Mouse (Mus musculus) midbrain, embryonic 12.5 days (tissue): ENCODE measurements at regions not wholly inside any gene's neighbourhood (a gene's known extent, or its start where the extent isn't known, plus 50 kb on each side); places are given as distances from the start of the nearest gene placed in this dataset.
A peak's percentile ranks its signal among the peaks of the same experiment; 100 is the strongest.

ENCODE experiments used
- ATAC-seq: fragments of 200-750 bp; cut with Nextera tagmentation; 2 replicates; pipeline ENCODE4 v1.8.0; 2017; ENCODE audit warnings: low read depth, moderate TSS enrichment, moderate library complexity; ENCODE audit not compliant: low FRiP score
- H3K27ac ChIP-seq: fragments of 300-500 bp; sonication (generic); replicated peaks from 2 replicates; pipeline ENCODE4 v1.5.1; 2016; ENCODE audit warnings: mild to moderate bottlenecking
- H3K27me3 ChIP-seq: fragments of 300-500 bp; sonication (generic); 2 replicates; pipeline ENCODE4 v1.6.1; 2016; ENCODE audit warnings: mild to moderate bottlenecking
- H3K36me3 ChIP-seq: fragments of 300-500 bp; sonication (generic); 2 replicates; pipeline ENCODE4 v1.6.1; 2016
- H3K4me1 ChIP-seq: fragments of 300-500 bp; sonication (generic); 2 replicates; pipeline ENCODE4 v1.6.1; 2016
- H3K4me2 ChIP-seq: fragments of 300-500 bp; sonication (generic); replicated peaks from 2 replicates; pipeline ENCODE4 v1.6.1; 2016; ENCODE audit warnings: mild to moderate bottlenecking, moderate library complexity
- H3K4me3 ChIP-seq: fragments of 300-500 bp; sonication (generic); 2 replicates; pipeline ENCODE4 v1.5.1; 2016; ENCODE audit warnings: mild to moderate bottlenecking
- H3K9ac ChIP-seq: fragments of 300-500 bp; sonication (generic); replicated peaks from 2 replicates; pipeline ENCODE4 v1.6.1; 2016; ENCODE audit warnings: mild to moderate bottlenecking, moderate library complexity
- H3K9me3 ChIP-seq: fragments of 300-500 bp; sonication (generic); 2 replicates; pipeline ENCODE4 v1.6.1; 2016; ENCODE audit warnings: mild to moderate bottlenecking
- WGBS: fragments of 180-500 bp; shearing (Covaris S2); methylation state at CpG from one replicate; pipeline ENCODE4 v1.1.7; 2016; 5-methylcytosine and 5-hydroxymethylcytosine counted together

DNA sequence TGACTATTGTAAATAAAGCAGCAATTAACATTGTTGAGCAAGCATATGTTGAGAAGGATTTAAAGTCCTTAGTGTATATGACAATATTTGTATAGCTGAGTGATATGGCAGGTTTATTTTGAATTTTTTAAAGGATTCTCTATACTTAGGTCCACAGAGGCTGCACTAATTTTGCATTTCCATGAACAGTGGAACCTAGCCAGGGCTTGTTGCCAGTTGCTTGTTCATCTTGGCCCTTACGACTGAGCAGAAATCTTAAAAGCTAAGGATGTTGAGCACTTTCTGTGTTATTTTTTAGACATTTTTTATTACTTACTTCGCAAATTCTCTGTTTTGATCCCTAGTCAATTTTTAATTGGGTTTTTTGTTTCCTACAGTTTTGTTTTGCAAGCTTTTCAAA lies 417.8 kb downstream of the Cdh7 start:
- H3K4me3 ChIP-seq: no peak overlapping the region
- ATAC-seq: no peak
- H3K4me1 ChIP-seq: no peaks in the 10 kb centered on the region
- no peaks in the 10 kb centered on the region for H3K27me3 ChIP-seq
- H3K4me2 ChIP-seq: no peak overlapping the region
- H3K36me3 ChIP-seq: no peaks in the 10 kb centered on the region
- no peaks in the 10 kb centered on the region for H3K9me3 ChIP-seq
- H3K27ac ChIP-seq: no peak overlapping the region
- H3K9ac ChIP-seq: no peak overlapping the region
- WGBS: 91% methylated on average over 2 of the region's 2 CpGs

- WGBS: 14% methylated on average over 3 of the region's 3 CpGs
- Histone ChIP-seq H3K27me3 (peaks cover 4% of the 10 kb centered on the region), H3K9ac (no peak overlapping the region), H3K4me3 (no peak overlapping the region), H3K27ac (no peak overlapping the region), H3K4me2 (no peak overlapping the region), H3K4me1 (peaks cover 3% of the 10 kb centered on the region; the same call in 1 of the 2 replicates), H3K9me3 (no peaks in the 10 kb centered on the region), H3K36me3 (no peaks in the 10 kb centered on the region)
- ATAC-seq: peak; percentile 83
These were observed 465.6 kb downstream of the Cdh7 start for GRCm38 (mm10) chr1:110447742-110448312.

DNA sequence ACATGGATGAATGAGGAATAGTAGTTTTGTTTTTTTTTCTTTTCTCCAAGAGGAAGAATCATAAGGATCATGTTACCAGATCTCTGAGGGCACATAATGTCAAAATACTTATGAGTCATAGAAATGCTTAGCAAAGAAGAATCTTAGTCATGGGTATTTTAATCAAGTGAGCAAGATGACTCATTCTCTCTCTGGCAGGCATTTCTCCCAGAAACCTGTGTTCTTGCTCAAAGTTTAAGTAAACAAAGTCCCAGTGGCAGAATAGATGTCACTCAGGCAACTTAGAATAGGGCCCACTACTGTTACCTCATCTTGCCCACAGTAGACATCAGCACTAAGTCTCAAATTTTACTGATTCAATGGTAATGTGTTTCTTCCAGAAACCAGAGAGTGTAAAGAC lies 493.9 kb downstream of the Cdh19 start:
- Histone ChIP-seq H3K9ac (no peak overlapping the region), H3K4me2 (no peak overlapping the region), H3K4me3 (no peak overlapping the region), H3K27ac (no peak overlapping the region), H3K36me3 (no peaks in the 10 kb centered on the region), H3K27me3 (no peaks in the 10 kb centered on the region), H3K9me3 (no peaks in the 10 kb centered on the region), H3K4me1 (no peaks in the 10 kb centered on the region)
- ATAC-seq: no peak

DNA sequence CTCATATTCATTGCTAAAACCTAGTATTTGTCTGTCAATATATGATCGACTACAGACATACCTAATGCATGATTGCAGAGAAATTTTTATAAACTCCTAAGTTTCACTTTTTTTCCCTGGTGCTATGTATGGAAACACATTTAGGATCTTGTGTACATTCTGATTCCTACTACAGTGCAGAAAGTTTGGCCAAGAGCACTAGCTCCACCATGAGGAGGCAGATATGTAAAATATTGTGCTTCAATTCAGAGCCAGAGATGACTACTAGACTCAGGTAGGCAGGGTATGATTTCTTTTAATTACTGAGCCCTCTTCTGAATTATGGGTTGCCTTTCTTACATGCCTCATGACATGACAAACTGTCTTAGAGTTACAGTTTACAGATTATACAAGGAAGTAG lies 488.0 kb downstream of the Cdh19 start:
- H3K36me3 ChIP-seq: no peaks in the 10 kb centered on the region
- no peak for ATAC-seq
- H3K4me2 ChIP-seq: no peak overlapping the region
- H3K9ac ChIP-seq: no peak overlapping the region
- no peaks in the 10 kb centered on the region for H3K27me3 ChIP-seq
- 86% methylated on average over 1 of the region's 1 CpGs for WGBS
- H3K27ac ChIP-seq: no peak overlapping the region
- H3K9me3 ChIP-seq: no peaks in the 10 kb centered on the region
- no peaks in the 10 kb centered on the region for H3K4me1 ChIP-seq
- H3K4me3 ChIP-seq: no peak overlapping the region
